ENCODE assay signal across 17 mouse cellular contexts in genomic region chr13:34392376-34392775, GRCm38 (mm10). TPM values are rescaled to one million over a fixed set of nuclear protein-coding genes. Genes with fewer than 3 reads are reported as not detected.
A peak's percentile ranks its signal among the peaks of the same experiment; 100 is the strongest.
DNase-seq lines count a peak whose midpoint lies in the region; ATAC-seq and TF ChIP-seq lines count a peak whose summit lies in the region.
"Had no signal": no experiment of that assay in that cellular context is flagged by ENCODE, and none has a peak within 500 bp of the region (broad histone marks: within the 10 kb centered on the region; RNA-seq: fewer than 3 reads in every experiment).

No protein-coding gene starts in this region.

- H3K4me1 ChIP-seq in kidney, adult 2 months (ENCODE audit: control insufficient read depth, insufficient read depth, low read length): no peaks in the 10 kb centered on the region
- no peaks in the 10 kb centered on the region for H3K4me1 ChIP-seq in kidney, embryonic 14.5 days (ENCODE audit: control insufficient read depth, insufficient read depth, low read length)
- H3K4me1 ChIP-seq: forebrain, embryonic 15.5 days; hindbrain, embryonic 13.5 days had no signal

- peak; percentile 57 for DNase-seq in heart, adult 11 months
- DNase-seq in heart, postnatal 36 days: no peak
- DNase-seq in kidney, adult 2 months: peak; percentile 3
- DNase-seq in 3T3-L1 (ENCODE audit: low read depth, low spot score): peak; percentile 50
- peak; percentile 63 for DNase-seq in brain, adult 2 months (ENCODE audit: low read depth, low spot score)
- no peak for DNase-seq in adrenal gland, adult 8-10 months
- DNase-seq: adrenal gland, postnatal 10 days; cerebellum, adult 11-12 months; cerebellum, adult 9-10 months; cerebellum, postnatal 25 days; gastrocnemius, postnatal 14 days had no signal

- no peaks in the 10 kb centered on the region for H3K27me3 ChIP-seq in kidney, adult 2 months (replicated peaks; ENCODE audit: control insufficient read depth, insufficient read depth, low read length)
- H3K27me3 ChIP-seq in kidney, embryonic 14.5 days (ENCODE audit: control insufficient read depth, insufficient read depth, low read length): no peaks in the 10 kb centered on the region
- H3K27me3 ChIP-seq: CH12.LX; embryonic facial prominence, embryonic 12.5 days; forebrain, embryonic 15.5 days; hindbrain, embryonic 13.5 days had no signal

- no peak for TF ChIP-seq POLR2A in kidney, adult 2 months (IDR thresholded peaks at IDR 0.05; ENCODE audit: low read depth, low read length)

- ATAC-seq in kidney, embryonic 14.5 days (ENCODE audit: low FRiP score, low TSS enrichment): no peak
- ATAC-seq: forebrain, embryonic 15.5 days; hindbrain, postnatal 0 days had no signal

- intact Hi-C loops in heart, postnatal 36 days (cut with DNase I): no loop called here

- H3K36me3 ChIP-seq in kidney, adult 2 months (ENCODE audit: control insufficient read depth, insufficient read depth, low read length): no peaks in the 10 kb centered on the region
- no peaks in the 10 kb centered on the region for H3K36me3 ChIP-seq in kidney, embryonic 14.5 days (ENCODE audit: control insufficient read depth, insufficient read depth, low read length)
- H3K36me3 ChIP-seq: embryonic facial prominence, embryonic 12.5 days; forebrain, embryonic 15.5 days; hindbrain, embryonic 13.5 days had no signal

- no peaks in the 10 kb centered on the region for H3K9me3 ChIP-seq in kidney, embryonic 14.5 days (ENCODE audit: control insufficient read depth, low read length)
- H3K9me3 ChIP-seq: embryonic facial prominence, embryonic 12.5 days; forebrain, embryonic 15.5 days; hindbrain, embryonic 13.5 days had no signal

- no peak for TF ChIP-seq CTCF in kidney, adult 2 months (conservative IDR thresholded peaks at IDR 0.05; ENCODE audit: insufficient read depth, insufficient read length, low read depth, low read length)

- H3K27ac ChIP-seq in kidney, adult 2 months (ENCODE audit: insufficient read depth, low read depth, low read length): no peak overlapping the region
- no peak overlapping the region for H3K27ac ChIP-seq in kidney, embryonic 14.5 days (ENCODE audit: low read depth, low read length)
- H3K27ac ChIP-seq: embryonic facial prominence, embryonic 12.5 days; forebrain, embryonic 15.5 days; hindbrain, embryonic 13.5 days; hindbrain, postnatal 0 days had no signal

- 74% methylated on average over 7 of the region's 7 CpGs for WGBS in kidney, adult 2 months
- 87% methylated on average over 7 of the region's 7 CpGs for WGBS in kidney, embryonic 14.5 days

- H3K9ac ChIP-seq in kidney, embryonic 14.5 days (ENCODE audit: low read depth, low read length): no peak overlapping the region
- H3K9ac ChIP-seq: embryonic facial prominence, embryonic 12.5 days; forebrain, embryonic 15.5 days; hindbrain, embryonic 13.5 days had no signal

- no peak overlapping the region for H3K4me3 ChIP-seq in kidney, adult 2 months (ENCODE audit: insufficient read depth, low read depth, low read length)
- H3K4me3 ChIP-seq in kidney, embryonic 14.5 days (ENCODE audit: low read length): no peak overlapping the region
- H3K4me3 ChIP-seq: embryonic facial prominence, embryonic 12.5 days; forebrain, embryonic 15.5 days; hindbrain, embryonic 13.5 days had no signal

- no peak overlapping the region for H3K4me2 ChIP-seq in kidney, embryonic 14.5 days (replicated peaks; ENCODE audit: low read depth, low read length)
- H3K4me2 ChIP-seq: embryonic facial prominence, embryonic 12.5 days; forebrain, embryonic 15.5 days; hindbrain, embryonic 13.5 days had no signal

RNA-seq across cellular contexts. Expression of gene Slc22a23, which starts 47.4 kb away (rescaled TPM):
- 10 to 100 TPM in 1 of 2 experiments, 1 to 10 TPM in 1; 8.6 to 11.9 TPM for total RNA-seq in heart, postnatal 36 days (2021)
- 76.1 and 90.7 TPM in 2 replicates for polyA plus RNA-seq in kidney, adult 2 months (2012; rRNA removed)
- polyA plus RNA-seq in kidney, embryonic 14.5 days (2014; fragmentation: Nextera tagmentation; extraction: Ambion mirVana): 2.3 and 2.8 TPM in 2 replicates
- 1 to 10 TPM; 4.2 to 4.7 (median 4.5) TPM for total RNA-seq in adrenal gland, adult 8-10 months (2022)

Comparison
In these comparisons a context has a peak if more than half of its experiments do, and no peak if none do; other contexts are left out.
1. DNase-seq: peak in heart, adult 11 months (single experiment), kidney, adult 2 months (single experiment), 3T3-L1 (single experiment) and brain, adult 2 months (single experiment); none in heart, postnatal 36 days (0 of 2) and adrenal gland, adult 8-10 months (single experiment).